Mouse (Mus musculus) erythroid progenitor cell, adult 5-6 weeks (primary cell): Measurements from ENCODE around the gene Fank1. TPM values are rescaled to one million over a fixed set of nuclear protein-coding genes. Genes with fewer than 3 reads are reported as not detected.

ENCODE experiments used
- ATAC-seq: replicated peaks from 2 replicates; pipeline ENCODE4 v1.8.0; 2016; ENCODE audit warnings: moderate number of reproducible peaks, mild to moderate bottlenecking, moderate TSS enrichment, inconsistent platforms; ENCODE audit not compliant: poor library complexity, low FRiP score, severe bottlenecking
- total RNA-seq, 2 experiments: library from RNA; stranded (forward) in 1 of 2; stranded (reverse) in 1 of 2; fragments of 150-400 nt in 1 of 2; fragments of 186-747, 209-891 nt in 1 of 2; gene quantifications; 2 replicates each; pipeline versions ENCODE4 v1.2.3 to v1.2.4; 2015 to 2017; ENCODE audit warnings: low replicate concordance in 2 of 2

Fank1 gene
- total RNA-seq, 2 experiments from 2014 or later: not detected

- ATAC-seq: no peak
Observed at GRCm38 (mm10) chr7:133812927-133813326, 36.3 kb downstream of the Fank1 start.

- ATAC-seq: no peak
Observed at GRCm38 (mm10) chr7:133813331-133813730, 36.7 kb downstream of the Fank1 start.

GRCm38 (mm10) chr7:133823751-133824150 lies 47.1 kb downstream of the Fank1 start:
- ATAC-seq: no peak

GRCm38 (mm10) chr7:133824579-133824978 lies 47.9 kb downstream of the Fank1 start:
- ATAC-seq: no peak

GRCm38 (mm10) chr7:133828514-133828913 lies 51.9 kb downstream of the Fank1 start:
- no peak for ATAC-seq

GRCm38 (mm10) chr7:133829579-133829978 lies 52.9 kb downstream of the Fank1 start:
- ATAC-seq: no peak

- no peak for ATAC-seq
Observed at GRCm38 (mm10) chr7:133839546-133839945, 62.9 kb downstream of the Fank1 start.

GRCm38 (mm10) chr7:133842079-133842478 lies 65.4 kb downstream of the Fank1 start:
- no peak for ATAC-seq

GRCm38 (mm10) chr7:133847175-133847574 lies 70.5 kb downstream of the Fank1 start:
- no peak for ATAC-seq

GRCm38 (mm10) chr7:133848180-133848579 lies 71.5 kb downstream of the Fank1 start:
- no peak for ATAC-seq

GRCm38 (mm10) chr7:133850735-133851134 lies 74.1 kb downstream of the Fank1 start:
- ATAC-seq: no peak

- 0 out of 2 replicates have a peak, but pooled peaks have one; percentile 46 for ATAC-seq
Observed at GRCm38 (mm10) chr7:133856278-133856677, 79.6 kb downstream of the Fank1 start.

- ATAC-seq: no peak
Observed at GRCm38 (mm10) chr7:133858506-133858905, 81.8 kb downstream of the Fank1 start.

GRCm38 (mm10) chr7:133859548-133859947 lies 82.9 kb downstream of the Fank1 start:
- ATAC-seq: no peak

GRCm38 (mm10) chr7:133862233-133862632 lies 85.6 kb downstream of the Fank1 start:
- no peak for ATAC-seq

- ATAC-seq: no peak
Observed at GRCm38 (mm10) chr7:133862723-133863122, 86.1 kb downstream of the Fank1 start.

- no peak for ATAC-seq
Observed at GRCm38 (mm10) chr7:133863151-133863550, 86.5 kb downstream of the Fank1 start.

GRCm38 (mm10) chr7:133863684-133864083 lies 87.0 kb downstream of the Fank1 start:
- no peak for ATAC-seq

- ATAC-seq: no peak
Observed at GRCm38 (mm10) chr7:133870265-133870664, 93.6 kb downstream of the Fank1 start.

- ATAC-seq: no peak
Observed at GRCm38 (mm10) chr7:133872701-133873100, 96.0 kb downstream of the Fank1 start.

- ATAC-seq: no peak
Observed at GRCm38 (mm10) chr7:133876139-133876538, 99.5 kb downstream of the Fank1 start.

- no peak for ATAC-seq
Observed at GRCm38 (mm10) chr7:133876646-133877342, 100.1 kb downstream of the Fank1 start.
